Mouse (Mus musculus): ENCODE results near the gene Polr3c. TPM values are rescaled to one million over a fixed set of nuclear protein-coding genes. Genes with fewer than 3 reads are reported as not detected.

Gene Polr3c
- polyA plus RNA-seq (2014; fragmentation: Illumina TruSeq; extraction: RNeasy Lipid Tissue Mini Kit (QIAGEN cat#74804)): 19.1 TPM

GRCm38 (mm10) chr3:96727343-96727827 lies at the start of gene Polr3c, which contains the start of gene Rnf115:
Gene Polr3c, minus strand, starts transcription at chr3:96727628.
Gene Rnf115, plus strand, starts transcription at chr3:96727664.

DNA sequence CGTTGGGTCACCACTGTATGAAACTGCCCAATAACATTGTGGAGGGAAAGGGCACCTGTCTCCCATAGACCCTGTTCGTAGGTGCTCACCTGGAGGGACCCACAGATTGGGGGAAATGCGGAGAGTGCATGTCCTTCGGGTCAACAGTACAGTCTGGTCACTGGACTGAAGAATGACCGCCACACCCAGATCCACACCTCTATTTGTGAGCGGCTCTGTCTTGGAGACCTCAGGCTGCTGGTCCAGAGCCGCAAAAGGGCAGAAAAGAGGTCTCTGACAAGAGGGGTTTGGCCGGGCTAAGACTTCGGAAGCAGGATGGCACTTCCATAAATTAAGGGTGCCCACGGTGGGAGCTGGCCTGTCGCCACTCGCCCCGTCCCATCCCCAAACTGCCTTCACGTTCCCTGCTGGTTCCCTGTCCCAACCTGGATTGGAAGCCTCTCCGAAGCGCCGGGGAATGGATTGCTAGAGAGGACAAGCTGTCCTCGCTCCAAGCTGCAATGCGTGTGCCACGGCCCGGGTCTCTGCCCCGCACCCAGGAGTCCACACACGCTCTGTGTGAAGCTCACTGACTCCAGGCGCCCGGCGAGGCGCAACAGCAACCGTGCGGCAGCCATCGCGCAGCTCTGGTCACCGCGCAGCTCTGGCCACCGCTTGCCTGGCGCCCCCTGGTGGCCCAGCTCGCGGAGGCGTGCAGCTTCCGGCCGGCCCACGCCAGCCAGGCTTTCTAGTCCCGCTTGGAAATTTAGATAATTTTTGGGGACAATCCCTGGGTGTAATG lies 19.3 kb downstream of the Polr3c start, which contains the start of gene Nudt17:
Nudt17 (minus strand) TSS at position 660 of the 781 bp plus-strand sequence.

DNA sequence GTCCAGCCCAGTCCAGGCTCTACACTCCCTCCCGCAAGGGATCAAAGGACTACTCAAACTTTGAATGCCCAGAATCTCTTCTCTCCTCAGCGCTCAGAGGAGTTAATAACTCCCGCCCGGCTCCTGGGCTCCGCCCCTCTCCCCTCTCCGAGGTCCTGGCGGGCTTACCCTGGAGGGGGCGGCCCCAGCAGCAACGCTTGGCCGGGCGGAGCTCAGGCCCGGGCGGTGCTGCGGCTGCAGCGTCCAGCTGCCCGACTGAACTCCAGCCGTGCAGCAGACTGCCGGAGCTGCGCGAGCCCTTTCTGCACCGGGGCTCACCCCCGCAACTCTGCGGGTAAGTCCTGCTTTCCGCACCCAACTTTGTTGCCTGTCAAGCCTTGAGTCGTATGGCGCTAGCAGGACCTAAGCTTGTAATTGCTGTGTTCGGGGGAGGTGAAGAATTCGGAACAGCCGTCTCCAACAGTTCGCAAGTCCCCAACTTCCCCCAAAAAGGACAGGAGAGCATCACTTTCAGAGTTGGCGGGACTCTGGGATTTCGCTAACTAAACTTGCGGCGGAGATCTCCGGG lies 31.1 kb downstream of the Polr3c start, which contains the start of gene Pias3:
Pias3 (plus strand) TSS at position 187 of the 568 bp plus-strand sequence.

DNA sequence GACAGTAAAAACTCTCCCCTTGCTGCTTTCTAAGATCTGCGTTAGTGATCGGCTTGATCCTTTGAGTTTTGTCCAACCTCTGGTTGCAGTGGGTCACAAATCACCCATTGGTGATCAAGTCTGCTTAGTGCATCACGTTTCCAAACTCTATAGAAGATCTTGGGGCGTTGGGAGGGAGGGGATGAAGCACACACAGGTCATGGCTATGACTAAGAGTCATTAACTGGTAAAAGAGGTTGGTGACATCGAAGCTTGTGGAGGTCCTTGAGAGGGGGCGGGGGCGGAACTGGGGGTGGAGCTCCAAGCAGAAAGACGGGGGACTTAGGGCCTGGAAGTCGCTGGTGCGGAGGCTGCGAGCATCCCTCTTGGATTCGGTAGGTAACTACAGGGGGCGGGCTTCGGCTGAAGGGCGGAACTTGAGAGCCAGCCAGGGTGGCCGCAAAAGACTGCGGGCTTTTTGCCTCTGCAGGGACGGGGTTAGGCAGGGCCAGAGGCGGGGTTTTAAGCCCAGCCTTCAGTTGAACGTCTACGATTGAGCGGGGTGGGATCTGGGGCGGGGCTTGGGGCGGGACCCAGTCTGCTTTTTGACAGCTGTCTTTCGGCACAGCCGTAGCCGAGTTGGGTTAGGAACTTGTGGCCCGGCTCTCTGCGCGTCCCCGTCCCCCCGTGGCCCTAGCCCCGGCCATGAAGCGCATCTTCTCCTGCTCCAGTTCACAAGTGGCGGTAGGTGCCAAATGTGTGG lies 57.5 kb downstream of the Polr3c start, which contains the start of gene Ankrd35:
Ankrd35 (plus strand) TSS at position 405 of the 742 bp plus-strand sequence.

Other genes starting within 250 kb of the Polr3c start
- gene Hfe2, start 202.5 kb downstream of the Polr3c start, polyA plus RNA-seq (2014; fragmentation: Illumina TruSeq; extraction: RNeasy Lipid Tissue Mini Kit (QIAGEN cat#74804)): 0.29 TPM
- 596 TPM for gene Txnip, start 169.7 kb downstream of the Polr3c start, polyA plus RNA-seq (2014; fragmentation: Illumina TruSeq; extraction: RNeasy Lipid Tissue Mini Kit (QIAGEN cat#74804))
- gene Gm16253, start 150.6 kb downstream of the Polr3c start, polyA plus RNA-seq (2014; fragmentation: Illumina TruSeq; extraction: RNeasy Lipid Tissue Mini Kit (QIAGEN cat#74804)): not detected
- 90.1 TPM for gene Polr3gl, start 133.4 kb downstream of the Polr3c start, polyA plus RNA-seq (2014; fragmentation: Illumina TruSeq; extraction: RNeasy Lipid Tissue Mini Kit (QIAGEN cat#74804))
- not detected for gene Ankrd34a, start 131.0 kb downstream of the Polr3c start, polyA plus RNA-seq (2014; fragmentation: Illumina TruSeq; extraction: RNeasy Lipid Tissue Mini Kit (QIAGEN cat#74804))
- gene Lix1l, start 126.5 kb downstream of the Polr3c start, polyA plus RNA-seq (2014; fragmentation: Illumina TruSeq; extraction: RNeasy Lipid Tissue Mini Kit (QIAGEN cat#74804)): 92.1 TPM
- 56.2 TPM for gene Rbm8a, start 97.7 kb downstream of the Polr3c start, polyA plus RNA-seq (2014; fragmentation: Illumina TruSeq; extraction: RNeasy Lipid Tissue Mini Kit (QIAGEN cat#74804))
- gene Pex11b, start 92.3 kb downstream of the Polr3c start, polyA plus RNA-seq (2014; fragmentation: Illumina TruSeq; extraction: RNeasy Lipid Tissue Mini Kit (QIAGEN cat#74804)): 19.8 TPM
- gene Gm42957, start 92.2 kb downstream of the Polr3c start, polyA plus RNA-seq (2014; fragmentation: Illumina TruSeq; extraction: RNeasy Lipid Tissue Mini Kit (QIAGEN cat#74804)): not detected
- 0.54 TPM for gene Itga10, start 82.0 kb downstream of the Polr3c start, polyA plus RNA-seq (2014; fragmentation: Illumina TruSeq; extraction: RNeasy Lipid Tissue Mini Kit (QIAGEN cat#74804))
- gene Ankrd35, start 57.5 kb downstream of the Polr3c start, polyA plus RNA-seq (2014; fragmentation: Illumina TruSeq; extraction: RNeasy Lipid Tissue Mini Kit (QIAGEN cat#74804)): 1.1 TPM
- 5.3 TPM for gene Pias3, start 31.2 kb downstream of the Polr3c start, polyA plus RNA-seq (2014; fragmentation: Illumina TruSeq; extraction: RNeasy Lipid Tissue Mini Kit (QIAGEN cat#74804))
- gene Nudt17, start 19.1 kb downstream of the Polr3c start, polyA plus RNA-seq (2014; fragmentation: Illumina TruSeq; extraction: RNeasy Lipid Tissue Mini Kit (QIAGEN cat#74804)): not detected
- 114 TPM for gene Rnf115, start within 50 bp of the Polr3c start, polyA plus RNA-seq (2014; fragmentation: Illumina TruSeq; extraction: RNeasy Lipid Tissue Mini Kit (QIAGEN cat#74804))
- 1.5 TPM for gene Pdzk1, start 101.7 kb upstream of the Polr3c start, polyA plus RNA-seq (2014; fragmentation: Illumina TruSeq; extraction: RNeasy Lipid Tissue Mini Kit (QIAGEN cat#74804))
- gene Cd160, start 101.7 kb upstream of the Polr3c start, polyA plus RNA-seq (2014; fragmentation: Illumina TruSeq; extraction: RNeasy Lipid Tissue Mini Kit (QIAGEN cat#74804)): 2.3 TPM
- 1.2 TPM for gene Gja5, start 177.1 kb upstream of the Polr3c start, polyA plus RNA-seq (2014; fragmentation: Illumina TruSeq; extraction: RNeasy Lipid Tissue Mini Kit (QIAGEN cat#74804))
- gene Gpr89, start 177.7 kb upstream of the Polr3c start, polyA plus RNA-seq (2014; fragmentation: Illumina TruSeq; extraction: RNeasy Lipid Tissue Mini Kit (QIAGEN cat#74804)): 18.3 TPM
- not detected for gene Gja8, start 198.4 kb upstream of the Polr3c start, polyA plus RNA-seq (2014; fragmentation: Illumina TruSeq; extraction: RNeasy Lipid Tissue Mini Kit (QIAGEN cat#74804))

All from ovary, adult 10 weeks (tissue).